Mouse (Mus musculus) midbrain, postnatal 0 days (tissue): ENCODE measurements around the gene Bag1. TPM values are rescaled to one million over a fixed set of nuclear protein-coding genes. Genes with fewer than 3 reads are reported as not detected.
A peak's percentile ranks its signal among the peaks of the same experiment; 100 is the strongest.

ENCODE experiments used
- ATAC-seq: fragments of 200-750 bp; cut with Nextera tagmentation; 2 replicates; pipeline ENCODE4 v1.8.0; 2017; ENCODE audit warnings: moderate number of reproducible peaks, mild to moderate bottlenecking, moderate TSS enrichment, moderate library complexity; ENCODE audit not compliant: low FRiP score
- DNase-seq: peaks from one replicate; pipeline ENCODE4 v3.0.0-alpha.2; 2015; ENCODE audit warnings: low spot score
- H3K27ac ChIP-seq: fragments of 300-500 bp; sonication (generic); 2 replicates; pipeline ENCODE4 v1.5.1; 2014; ENCODE audit warnings: low read depth, mild to moderate bottlenecking, low read length, mixed read lengths
- H3K27me3 ChIP-seq: fragments of 300-500 bp; sonication (generic); 2 replicates; pipeline ENCODE4 v1.6.1; 2014; ENCODE audit warnings: low read length, control low read depth, mixed read lengths; ENCODE audit not compliant: insufficient read depth
- H3K36me3 ChIP-seq: fragments of 300-500 bp; sonication (generic); 2 replicates; pipeline ENCODE4 v1.6.1; 2014; ENCODE audit warnings: low read length, control low read depth, mixed read lengths; ENCODE audit not compliant: insufficient read depth
- H3K4me1 ChIP-seq: fragments of 300-500 bp; sonication (generic); 2 replicates; pipeline ENCODE4 v1.6.1; 2014; ENCODE audit warnings: mild to moderate bottlenecking, control low read depth, antibody characterized with exemption, low read length, mixed read lengths; ENCODE audit not compliant: insufficient read depth
- H3K4me2 ChIP-seq: fragments of 300-500 bp; sonication (generic); 2 replicates; pipeline ENCODE4 v1.6.1; 2014; ENCODE audit warnings: low read depth, mild to moderate bottlenecking, low read length, mixed read lengths; ENCODE audit not compliant: poor library complexity, severe bottlenecking
- H3K4me3 ChIP-seq: fragments of 300-500 bp; sonication (generic); 2 replicates; pipeline ENCODE4 v1.5.1; 2014; ENCODE audit warnings: low read depth, mild to moderate bottlenecking, low read length, moderate library complexity
- H3K9ac ChIP-seq: fragments of 300-500 bp; sonication (generic); replicated peaks from 2 replicates; pipeline ENCODE4 v1.6.1; 2014; ENCODE audit warnings: mild to moderate bottlenecking, low read length, moderate library complexity, mixed read lengths; ENCODE audit not compliant: poor library complexity, severe bottlenecking
- H3K9me3 ChIP-seq: fragments of 300-500 bp; sonication (generic); 2 replicates; pipeline ENCODE4 v1.6.1; 2016; ENCODE audit warnings: low read length, control low read depth
- CTCF ChIP-seq: IDR thresholded peaks from 2 replicates; pipeline ENCODE4 v1.5.1; 2016; ENCODE audit warnings: antibody characterized with exemption, mild to moderate bottlenecking
- WGBS: fragments of 180-500 bp; shearing (Covaris S2); extraction: QIAGEN DNeasy Blood & Tissue Kit; methylation state at CpG from one replicate; pipeline ENCODE4 v1.1.7; 2014; 5-methylcytosine and 5-hydroxymethylcytosine counted together
- polyA plus RNA-seq: library from polyadenylated mRNA; unstranded; fragments of >200 nt; fragmentation: Nextera tagmentation; extraction: Ambion mirVana; gene quantifications from 2 replicates; pipeline ENCODE4 v1.2.1, GENCODE M21; 2015
- total RNA-seq: library from RNA; depleted of rRNA; stranded (reverse); fragments of >200 nt; gene quantifications from 2 replicates; pipeline ENCODE4 v1.2.3, GENCODE M21; 2014

The Bag1 gene
- total and polyA plus RNA-seq, 2 experiments from 2014 or later = 92.3 to 170 TPM

GRCm38 (mm10) chr4:40969781-40970591 lies 21.9 kb upstream of the Bag1 start:
- 12% methylated on average over 13 of the region's 13 CpGs for WGBS
- no peak for TF ChIP-seq CTCF

DNA sequence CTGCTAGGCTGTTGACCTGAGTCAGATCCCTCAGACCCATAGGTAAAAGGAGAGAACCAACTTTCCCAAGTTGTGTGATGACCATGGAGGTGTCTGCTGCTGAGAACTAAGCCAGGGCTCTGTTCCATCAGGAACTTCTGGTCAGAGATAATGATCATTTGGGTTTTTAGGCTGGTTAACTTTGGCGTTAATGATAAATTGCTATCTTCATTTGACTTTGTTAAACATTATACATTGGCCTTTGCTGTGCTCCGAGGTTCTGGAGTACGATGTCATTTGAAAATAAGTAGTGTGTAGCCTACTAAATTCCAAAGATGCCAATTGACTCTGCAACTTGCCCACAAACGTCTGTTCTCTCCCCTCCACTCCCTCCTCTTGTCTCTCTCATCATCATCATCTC lies 21.1 kb upstream of the Bag1 start:
- 83% methylated on average over 4 of the region's 4 CpGs for WGBS
- Histone ChIP-seq H3K4me2 (no peak overlapping the region), H3K9me3 (no peaks in the 10 kb centered on the region), H3K9ac (no peak overlapping the region), H3K4me3 (no peak overlapping the region), H3K27ac (no peak overlapping the region), H3K4me1 (peaks cover 9% of the 10 kb centered on the region; the same call in 1 of the 2 replicates), H3K36me3 (peaks cover 22% of the 10 kb centered on the region), H3K27me3 (no peaks in the 10 kb centered on the region)
- no peak for DNase-seq
- no peak for TF ChIP-seq CTCF
- ATAC-seq = no peak

More at GRCm38 (mm10) chr4:40969781-40970591, 21.9 kb upstream of the Bag1 start:
- Histone ChIP-seq H3K27ac (peak overlapping the region; percentile 87), H3K36me3 (peaks cover 18% of the 10 kb centered on the region), H3K4me3 (peak overlapping the region; percentile 73), H3K9me3 (no peaks in the 10 kb centered on the region), H3K4me1 (peaks cover 9% of the 10 kb centered on the region; the same call in 1 of the 2 replicates), H3K4me2 (peak overlapping the region; percentile 75), H3K9ac (peak overlapping the region; percentile 80), H3K27me3 (no peaks in the 10 kb centered on the region)
- ATAC-seq (peak; percentile 43; the same call in 1 of the 2 replicates), DNase-seq (peak; percentile 32)

DNA sequence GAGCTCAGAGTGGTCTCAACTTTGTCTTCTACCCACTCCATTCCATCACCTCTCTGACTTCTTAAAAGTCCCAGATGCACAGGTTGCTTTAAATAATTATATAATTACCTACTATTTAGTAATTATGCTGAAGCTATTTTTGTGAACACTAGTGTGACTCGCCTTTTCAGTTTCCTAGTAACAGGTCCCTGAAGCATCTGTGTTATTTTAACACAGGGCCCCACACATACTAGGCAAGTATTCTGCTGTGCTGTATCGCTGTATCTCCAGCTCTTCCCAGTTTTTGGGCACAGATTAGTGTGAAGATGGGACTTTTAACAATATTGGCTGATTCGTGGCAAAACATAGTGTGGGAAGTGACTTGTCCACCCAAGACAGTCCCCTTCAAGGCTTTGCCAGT lies 15.4 kb upstream of the Bag1 start:
- peaks cover 62% of the 10 kb centered on the region for H3K36me3 ChIP-seq
- no peak overlapping the region for H3K4me3 ChIP-seq
- WGBS = 91% methylated on average over 3 of the region's 3 CpGs
- H3K27ac ChIP-seq = no peak overlapping the region
- DNase-seq (no peak), ATAC-seq (no peak)
- H3K27me3 ChIP-seq = no peaks in the 10 kb centered on the region
- no peaks in the 10 kb centered on the region for H3K9me3 ChIP-seq
- TF ChIP-seq CTCF = no peak
- no peak overlapping the region for H3K9ac ChIP-seq
- H3K4me2 ChIP-seq = no peak overlapping the region
- H3K4me1 ChIP-seq = no peaks in the 10 kb centered on the region

GRCm38 (mm10) chr4:40955942-40956341 lies 7.8 kb upstream of the Bag1 start:
- Histone ChIP-seq H3K27me3 (no peaks in the 10 kb centered on the region), H3K4me1 (no peaks in the 10 kb centered on the region), H3K27ac (no peak overlapping the region), H3K4me3 (no peak overlapping the region), H3K4me2 (no peak overlapping the region), H3K9ac (no peak overlapping the region), H3K9me3 (no peaks in the 10 kb centered on the region), H3K36me3 (peaks cover 62% of the 10 kb centered on the region)
- ATAC-seq (no peak), DNase-seq (no peak)
- no peak for TF ChIP-seq CTCF
- 94% methylated on average over 6 of the region's 6 CpGs for WGBS

DNA sequence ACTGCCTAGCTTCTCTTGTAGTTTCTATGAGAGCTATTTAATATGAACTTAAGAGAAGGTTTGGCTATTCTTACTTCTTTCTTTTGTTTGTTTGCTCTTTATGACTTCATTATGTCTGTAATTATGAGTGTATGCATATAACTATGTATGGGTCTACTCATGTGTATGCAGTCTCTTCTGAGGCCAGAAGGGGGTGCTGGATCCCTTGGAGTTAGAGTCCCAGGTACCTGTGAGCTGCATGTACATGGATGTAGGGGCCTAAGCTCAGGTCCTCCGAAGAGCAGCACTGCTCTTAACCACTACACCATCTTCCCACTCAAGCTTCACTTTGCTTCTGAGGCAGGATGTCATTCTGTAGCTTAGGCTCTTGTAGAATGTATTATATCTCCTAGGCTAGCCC lies 5.4 kb upstream of the Bag1 start:
- no peak for ATAC-seq
- peak; percentile 40 for TF ChIP-seq CTCF
- Histone ChIP-seq H3K9me3 (no peaks in the 10 kb centered on the region), H3K27me3 (no peaks in the 10 kb centered on the region), H3K4me2 (no peak overlapping the region), H3K36me3 (peaks cover 43% of the 10 kb centered on the region), H3K9ac (no peak overlapping the region), H3K4me3 (no peak overlapping the region), H3K4me1 (no peaks in the 10 kb centered on the region), H3K27ac (no peak overlapping the region)
- no peak for DNase-seq
- 100% methylated on average over 1 of the region's 1 CpGs for WGBS

- H3K9me3 ChIP-seq = no peaks in the 10 kb centered on the region
- peak overlapping the region; percentile 72 for H3K9ac ChIP-seq
- peaks cover 6% of the 10 kb centered on the region; the same call in 1 of the 2 replicates for H3K4me1 ChIP-seq
- under 1% methylated on average over 39 of the region's 40 CpGs for WGBS
- no peaks in the 10 kb centered on the region for H3K27me3 ChIP-seq
- peak overlapping the region; percentile 74 for H3K27ac ChIP-seq
- peak overlapping the region; percentile 85 for H3K4me3 ChIP-seq
- peak; percentile 9 for DNase-seq
- peak overlapping the region; percentile 67 for H3K4me2 ChIP-seq
- TF ChIP-seq CTCF = peak; percentile 32; the same call in 1 of the 2 replicates
- peaks cover 30% of the 10 kb centered on the region for H3K36me3 ChIP-seq
- peak; percentile 6 for ATAC-seq
These were observed 432 bp downstream of the Bag1 start for GRCm38 (mm10) chr4:40947565-40948159.
